Mouse (Mus musculus): Measurements from ENCODE around the gene Grid1. TPM values are rescaled to one million over a fixed set of nuclear protein-coding genes. Genes with fewer than 3 reads are reported as not detected.

The Grid1 gene
- total RNA-seq, 2 experiments from 2014 or later = 0.09 to 0.24 TPM

- no peak for DNase-seq
Measured at GRCm38 (mm10) chr14:34838999-34839398, 19.1 kb downstream of the Grid1 start.

- no peak for DNase-seq
Measured at GRCm38 (mm10) chr14:34839898-34840297, 20.0 kb downstream of the Grid1 start.

GRCm38 (mm10) chr14:34843579-34843978, 23.7 kb downstream of the Grid1 start:
- DNase-seq = no peak

GRCm38 (mm10) chr14:34844166-34844565, 24.3 kb downstream of the Grid1 start:
- DNase-seq = no peak

- DNase-seq = no peak
Measured at GRCm38 (mm10) chr14:34846799-34847198, 26.9 kb downstream of the Grid1 start.

- DNase-seq = no peak
Measured at GRCm38 (mm10) chr14:34847625-34848024, 27.7 kb downstream of the Grid1 start.

- no peak for DNase-seq
Measured at GRCm38 (mm10) chr14:34860891-34861780, 41.2 kb downstream of the Grid1 start.

GRCm38 (mm10) chr14:34867266-34867665, 47.4 kb downstream of the Grid1 start:
- peak; percentile 76 for DNase-seq

GRCm38 (mm10) chr14:34868513-34869260, 48.8 kb downstream of the Grid1 start:
- DNase-seq = no peak

- DNase-seq = no peak
Measured at GRCm38 (mm10) chr14:34879996-34880395, 60.1 kb downstream of the Grid1 start.

- DNase-seq = no peak
Measured at GRCm38 (mm10) chr14:34880431-34881421, 60.8 kb downstream of the Grid1 start.

GRCm38 (mm10) chr14:34884194-34884593, 64.3 kb downstream of the Grid1 start:
- DNase-seq = no peak

- DNase-seq = no peak
Measured at GRCm38 (mm10) chr14:34884611-34885010, 64.7 kb downstream of the Grid1 start.

- peak; percentile 6 for DNase-seq
Measured at GRCm38 (mm10) chr14:34891769-34892532, 72.0 kb downstream of the Grid1 start.

- DNase-seq = peak; percentile 16
Measured at GRCm38 (mm10) chr14:34896253-34896982, 76.5 kb downstream of the Grid1 start.

GRCm38 (mm10) chr14:34903854-34904253, 83.9 kb downstream of the Grid1 start:
- DNase-seq = no peak

- DNase-seq = no peak
Measured at GRCm38 (mm10) chr14:34905697-34906096, 85.8 kb downstream of the Grid1 start.

- DNase-seq = no peak
Measured at GRCm38 (mm10) chr14:34908366-34908765, 88.5 kb downstream of the Grid1 start.

- no peak for DNase-seq
Measured at GRCm38 (mm10) chr14:34908804-34909203, 88.9 kb downstream of the Grid1 start.

- no peak for DNase-seq
Measured at GRCm38 (mm10) chr14:34916315-34916714, 96.4 kb downstream of the Grid1 start.

- DNase-seq = no peak
Measured at GRCm38 (mm10) chr14:34917111-34917510, 97.2 kb downstream of the Grid1 start.

Measured in heart, postnatal 4 days (tissue).